Mouse (Mus musculus): ENCODE data around the gene Mthfd1. TPM values are rescaled to one million over a fixed set of nuclear protein-coding genes. Genes with fewer than 3 reads are reported as not detected.

Mthfd1 gene
- polyA plus RNA-seq, 1 experiment = 237 TPM

- Histone ChIP-seq H3K27me3 (ENCODE audit: control insufficient read depth, insufficient read depth, low read length, poor library complexity, severe bottlenecking) (no peaks in the 10 kb centered on the region), H3K9me3 (replicated peaks; ENCODE audit: control insufficient read depth, insufficient read depth, low read length, poor library complexity, severe bottlenecking) (no peaks in the 10 kb centered on the region), H3K27ac (ENCODE audit: insufficient read depth, low read length) (no peak overlapping the region), H3K36me3 (ENCODE audit: control insufficient read depth, insufficient read depth, low read length, poor library complexity, severe bottlenecking) (no peaks in the 10 kb centered on the region), H3K4me3 (ENCODE audit: low read depth, low read length) (peak overlapping the region; percentile 83), H3K4me1 (ENCODE audit: control insufficient read depth, insufficient read depth, low read length) (no peaks in the 10 kb centered on the region), H3K9ac (ENCODE audit: low read depth, poor library complexity, severe bottlenecking) (peak overlapping the region; percentile 92)
- TF ChIP-seq POLR2A (IDR thresholded peaks at IDR 0.05; ENCODE audit: insufficient read depth, low read length) = no peak
Measured at GRCm38 (mm10) chr12:76368790-76369205, 113.7 kb downstream of the Mthfd1 start.

Other genes starting within 250 kb of the Mthfd1 start
- 0.41 and 0.49 TPM in 2 replicates for gene Esr2, start 78.0 kb upstream of the Mthfd1 start, polyA plus RNA-seq (2011; ENCODE audit: insufficient read depth, insufficient read length, low read depth, missing spikeins)
- gene Tex21, start 8.6 kb upstream of the Mthfd1 start, polyA plus RNA-seq (2011; ENCODE audit: insufficient read depth, insufficient read length, low read depth, missing spikeins) = 8.8 and 8.9 TPM in 2 replicates
- gene Akap5, start 69.6 kb downstream of the Mthfd1 start, polyA plus RNA-seq (2011; ENCODE audit: insufficient read depth, insufficient read length, low read depth, missing spikeins) = 9.3 and 11.1 TPM in 2 replicates
- gene Zbtb25, start 114.3 kb downstream of the Mthfd1 start, polyA plus RNA-seq (2011; ENCODE audit: insufficient read depth, insufficient read length, low read depth, missing spikeins) = 23.1 and 30.8 TPM in 2 replicates
- 5.8 and 6.1 TPM in 2 replicates for gene Zbtb1, start 115.0 kb downstream of the Mthfd1 start, polyA plus RNA-seq (2011; ENCODE audit: insufficient read depth, insufficient read length, low read depth, missing spikeins)
- 8.2 and 8.7 TPM in 2 replicates for gene Hspa2, start 148.9 kb downstream of the Mthfd1 start, polyA plus RNA-seq (2011; ENCODE audit: insufficient read depth, insufficient read length, low read depth, missing spikeins)
- 1.1 and 2.1 TPM in 2 replicates for gene Ppp1r36, start 162.2 kb downstream of the Mthfd1 start, polyA plus RNA-seq (2011; ENCODE audit: insufficient read depth, insufficient read length, low read depth, missing spikeins)

Measured in ES-Bruce4 (cell line).